Mouse (Mus musculus) megakaryocyte-erythroid progenitor cell, adult 5-6 weeks (primary cell): ENCODE measurements around the gene Mcrip1. TPM values are rescaled to one million over a fixed set of nuclear protein-coding genes. Genes with fewer than 3 reads are reported as not detected.
"Not testable (repeated sequence)": the region's sequence is repeated elsewhere in the genome, so short reads cannot be mapped to it uniquely, and the experiment has no call there.

ENCODE experiments used
- ATAC-seq: replicated peaks from 2 replicates; pipeline ENCODE4 v1.8.0; 2016; ENCODE audit warnings: mild to moderate bottlenecking, inconsistent platforms; ENCODE audit not compliant: severe bottlenecking, poor library complexity, low FRiP score, low TSS enrichment
- total RNA-seq, 2 experiments: library from RNA; stranded (forward) in 1 of 2; stranded (reverse) in 1 of 2; fragments of 200-1000, 215-1000 nt in 1 of 2; fragments of >200 nt in 1 of 2; fragmentation: Nextera tagmentation in 1 of 2; gene quantifications; 2 replicates each; pipeline ENCODE4 v1.2.3; 2014 to 2017

Mcrip1 gene
- total RNA-seq, 2 experiments from 2014 or later, result 18.8 to 60.4 TPM

GRCm38 (mm10) chr11:120520967-120521540 lies 28.5 kb downstream of the Mcrip1 start:
- 0 out of 2 replicates have a peak, but pooled peaks have one; percentile 16 for ATAC-seq

- no peak for ATAC-seq
Measured at GRCm38 (mm10) chr11:120520498-120520897, 29.0 kb downstream of the Mcrip1 start.

- ATAC-seq, result no peak
Measured at GRCm38 (mm10) chr11:120519738-120520137, 29.8 kb downstream of the Mcrip1 start.

- peak; percentile 34; the same call in 1 of the 2 replicates for ATAC-seq
Measured at GRCm38 (mm10) chr11:120518558-120518957, 31.0 kb downstream of the Mcrip1 start.

GRCm38 (mm10) chr11:120518027-120518426 lies 31.5 kb downstream of the Mcrip1 start:
- ATAC-seq, result no peak

GRCm38 (mm10) chr11:120517147-120517546 lies 32.4 kb downstream of the Mcrip1 start:
- ATAC-seq, result no peak

- ATAC-seq, result peak; percentile 50
Measured at GRCm38 (mm10) chr11:120515611-120516010, 33.9 kb downstream of the Mcrip1 start.

- ATAC-seq, result not testable (repeated sequence)
Measured at GRCm38 (mm10) chr11:120514262-120514661, 35.3 kb downstream of the Mcrip1 start.

- ATAC-seq, result no peak
Measured at GRCm38 (mm10) chr11:120512790-120513453, 36.6 kb downstream of the Mcrip1 start.

- ATAC-seq, result peak; percentile 80
Measured at GRCm38 (mm10) chr11:120510375-120511030, 39.0 kb downstream of the Mcrip1 start.

- no peak for ATAC-seq
Measured at GRCm38 (mm10) chr11:120509940-120510339, 39.6 kb downstream of the Mcrip1 start.

- ATAC-seq, result no peak
Measured at GRCm38 (mm10) chr11:120508290-120508870, 41.1 kb downstream of the Mcrip1 start.

- ATAC-seq, result no peak
Measured at GRCm38 (mm10) chr11:120507611-120508289, 41.8 kb downstream of the Mcrip1 start.

- ATAC-seq, result no peak
Measured at GRCm38 (mm10) chr11:120506899-120507298, 42.6 kb downstream of the Mcrip1 start.

- no peak for ATAC-seq
Measured at GRCm38 (mm10) chr11:120505661-120506060, 43.9 kb downstream of the Mcrip1 start.

- ATAC-seq, result no peak
Measured at GRCm38 (mm10) chr11:120501701-120502100, 47.8 kb downstream of the Mcrip1 start.

GRCm38 (mm10) chr11:120501018-120501417 lies 48.5 kb downstream of the Mcrip1 start:
- ATAC-seq, result no peak

- ATAC-seq, result 0 out of 2 replicates have a peak, but pooled peaks have one; percentile 25
Measured at GRCm38 (mm10) chr11:120500357-120500756, 49.2 kb downstream of the Mcrip1 start.

GRCm38 (mm10) chr11:120499894-120500293 lies 49.6 kb downstream of the Mcrip1 start:
- ATAC-seq, result no peak

GRCm38 (mm10) chr11:120498891-120499290 lies 50.6 kb downstream of the Mcrip1 start:
- no peak for ATAC-seq
